Mouse (Mus musculus) kidney, postnatal 4 days (tissue): ENCODE measurements around the gene Cct7.
"Not testable (repeated sequence)": the region's sequence is repeated elsewhere in the genome, so short reads cannot be mapped to it uniquely, and the experiment has no call there.

Experiments
- DNase-seq, 2 experiments: peaks; one replicate each; pipeline ENCODE4 v3.0.0; 2021; ENCODE audit warnings: mixed read lengths in 2 of 2

Gene Cct7

GRCm38 (mm10) chr6:85450697-85451663 is at the start of gene Cct7:
Cct7 (plus strand) TSS chr6:85451514.
- peak; percentile 99 to 100 for DNase-seq

GRCm38 (mm10) chr6:85402613-85403012 is 48.7 kb upstream of the Cct7 start:
- DNase-seq: no peak

GRCm38 (mm10) chr6:85403039-85403438 is 48.3 kb upstream of the Cct7 start:
- no peak for DNase-seq

GRCm38 (mm10) chr6:85409003-85409402 is 42.3 kb upstream of the Cct7 start:
- DNase-seq: peak; percentile 40 to 50

- DNase-seq: peak; percentile 78 to 85
These were observed 40.5 kb upstream of the Cct7 start for GRCm38 (mm10) chr6:85410771-85411273.

- no peak for DNase-seq
These were observed 35.5 kb upstream of the Cct7 start for GRCm38 (mm10) chr6:85415829-85416228.

- DNase-seq: no peak
These were observed 32.2 kb upstream of the Cct7 start for GRCm38 (mm10) chr6:85419150-85419549.

GRCm38 (mm10) chr6:85423836-85424379 is 27.4 kb upstream of the Cct7 start, which contains the start of gene Noto:
Noto (plus strand) TSS chr6:85423886.
- peak in 1 of 2 experiments; percentile 11 for DNase-seq

- DNase-seq: no peak
These were observed 20.0 kb upstream of the Cct7 start for GRCm38 (mm10) chr6:85431274-85431841.

GRCm38 (mm10) chr6:85431842-85432431 is 19.4 kb upstream of the Cct7 start, which contains the start of gene Smyd5:
Smyd5 (plus strand) TSS chr6:85431989.
- DNase-seq: peak; percentile 94 to 95

- no peak for DNase-seq
These were observed 17.4 kb upstream of the Cct7 start for GRCm38 (mm10) chr6:85433865-85434264.

- DNase-seq: no peak
These were observed 15.1 kb upstream of the Cct7 start for GRCm38 (mm10) chr6:85436204-85436603.

- DNase-seq: no peak
These were observed 14.7 kb upstream of the Cct7 start for GRCm38 (mm10) chr6:85436631-85437030.

- DNase-seq: no peak
These were observed 10.2 kb upstream of the Cct7 start for GRCm38 (mm10) chr6:85441142-85441541.

- DNase-seq: no peak
These were observed 7.7 kb upstream of the Cct7 start for GRCm38 (mm10) chr6:85443488-85444233.

- DNase-seq: no peak
These were observed 6.9 kb upstream of the Cct7 start for GRCm38 (mm10) chr6:85444266-85444965.

- DNase-seq: peak; percentile 16 to 43
These were observed 6.0 kb upstream of the Cct7 start for GRCm38 (mm10) chr6:85445286-85445685.

- no peak for DNase-seq
These were observed 4.0 kb upstream of the Cct7 start for GRCm38 (mm10) chr6:85447351-85447750.

- DNase-seq: not testable (repeated sequence)
These were observed 1.2 kb upstream of the Cct7 start for GRCm38 (mm10) chr6:85450140-85450539.

- DNase-seq: peak; percentile 98 to 99
These were observed 523 bp downstream of the Cct7 start, which contains the start of gene Pradc1 for GRCm38 (mm10) chr6:85451664-85452410. Pradc1 (minus strand) TSS chr6:85451970.

- no peak for DNase-seq
These were observed 1.0 kb downstream of the Cct7 start for GRCm38 (mm10) chr6:85452411-85452665.
